Mouse (Mus musculus) neural tube, embryonic 13.5 days (tissue): ENCODE data around the gene L3mbtl1. TPM values are rescaled to one million over a fixed set of nuclear protein-coding genes. Genes with fewer than 3 reads are reported as not detected.
A peak's percentile ranks its signal among the peaks of the same experiment; 100 is the strongest.

Source experiments
- ATAC-seq: fragments of 200-750 bp; cut with Nextera tagmentation; 2 replicates; pipeline ENCODE4 v1.8.0; 2017; ENCODE audit warnings: low read depth, mild to moderate bottlenecking, moderate TSS enrichment, moderate library complexity
- H3K27ac ChIP-seq: fragments of 300-500 bp; sonication (generic); replicated peaks from 2 replicates; pipeline ENCODE4 v1.5.1; 2015; ENCODE audit warnings: moderate library complexity, mild to moderate bottlenecking, inconsistent platforms
- H3K27me3 ChIP-seq: fragments of 300-500 bp; sonication (generic); 2 replicates; pipeline ENCODE4 v1.6.1; 2015; ENCODE audit warnings: mild to moderate bottlenecking, inconsistent platforms
- H3K36me3 ChIP-seq: fragments of 300-500 bp; sonication (generic); 2 replicates; pipeline ENCODE4 v1.6.1; 2015; ENCODE audit warnings: mild to moderate bottlenecking, inconsistent platforms
- H3K4me1 ChIP-seq: fragments of 300-500 bp; sonication (generic); replicated peaks from 2 replicates; pipeline ENCODE4 v1.6.1; 2015; ENCODE audit warnings: inconsistent platforms
- H3K4me2 ChIP-seq: fragments of 300-500 bp; sonication (generic); 2 replicates; pipeline ENCODE4 v1.6.1; 2015; ENCODE audit warnings: inconsistent platforms, mild to moderate bottlenecking, moderate library complexity
- H3K4me3 ChIP-seq: fragments of 300-500 bp; sonication (generic); 2 replicates; pipeline ENCODE4 v1.5.1; 2015; ENCODE audit warnings: mild to moderate bottlenecking, inconsistent platforms
- H3K9ac ChIP-seq: fragments of 300-500 bp; sonication (generic); 2 replicates; pipeline ENCODE4 v1.6.1; 2015; ENCODE audit warnings: moderate library complexity, mild to moderate bottlenecking, inconsistent platforms
- H3K9me3 ChIP-seq: fragments of 300-500 bp; sonication (generic); 2 replicates; pipeline ENCODE4 v1.6.1; 2016; ENCODE audit warnings: inconsistent platforms
- WGBS: fragments of 180-500 bp; shearing (Covaris S2); methylation state at CpG from one replicate; pipeline ENCODE4 v1.1.7; 2015; 5-methylcytosine and 5-hydroxymethylcytosine counted together
- polyA plus RNA-seq: library from polyadenylated mRNA; unstranded; fragments of >200 nt; fragmentation: Nextera tagmentation; extraction: Ambion mirVana; gene quantifications from 2 replicates; pipeline ENCODE4 v1.2.1, GENCODE M21; 2015

L3mbtl1 gene
- polyA plus RNA-seq, 1 experiment from 2014 or later: 1.1 TPM

DNA sequence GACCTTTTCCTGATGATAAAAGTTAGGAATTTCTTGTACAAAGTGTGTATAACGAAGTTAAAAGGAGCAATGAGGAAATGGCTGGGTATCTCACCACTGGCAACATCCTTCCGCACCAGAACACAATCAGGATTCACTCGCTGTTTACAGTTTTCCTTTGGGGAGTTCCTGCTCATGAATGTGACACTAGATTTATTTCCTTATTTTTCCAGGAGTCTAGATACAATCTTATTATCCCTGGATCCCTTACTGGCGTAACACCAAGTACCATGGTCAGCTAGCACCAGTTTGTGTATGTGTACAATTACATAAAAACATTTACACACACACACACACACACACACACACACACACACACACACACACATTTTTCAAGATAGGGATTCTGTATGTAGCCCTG, 64.0 kb downstream of the L3mbtl1 start:
- H3K27ac ChIP-seq: no peak overlapping the region
- H3K9me3 ChIP-seq: no peaks in the 10 kb centered on the region
- no peaks in the 10 kb centered on the region for H3K36me3 ChIP-seq
- no peak overlapping the region for H3K4me2 ChIP-seq
- H3K27me3 ChIP-seq: peaks cover 11% of the 10 kb centered on the region; the same call in 1 of the 2 replicates
- H3K4me3 ChIP-seq: no peak overlapping the region
- H3K4me1 ChIP-seq: no peaks in the 10 kb centered on the region
- WGBS: 70% methylated on average over 4 of the region's 4 CpGs
- no peak overlapping the region for H3K9ac ChIP-seq
- no peak for ATAC-seq

DNA sequence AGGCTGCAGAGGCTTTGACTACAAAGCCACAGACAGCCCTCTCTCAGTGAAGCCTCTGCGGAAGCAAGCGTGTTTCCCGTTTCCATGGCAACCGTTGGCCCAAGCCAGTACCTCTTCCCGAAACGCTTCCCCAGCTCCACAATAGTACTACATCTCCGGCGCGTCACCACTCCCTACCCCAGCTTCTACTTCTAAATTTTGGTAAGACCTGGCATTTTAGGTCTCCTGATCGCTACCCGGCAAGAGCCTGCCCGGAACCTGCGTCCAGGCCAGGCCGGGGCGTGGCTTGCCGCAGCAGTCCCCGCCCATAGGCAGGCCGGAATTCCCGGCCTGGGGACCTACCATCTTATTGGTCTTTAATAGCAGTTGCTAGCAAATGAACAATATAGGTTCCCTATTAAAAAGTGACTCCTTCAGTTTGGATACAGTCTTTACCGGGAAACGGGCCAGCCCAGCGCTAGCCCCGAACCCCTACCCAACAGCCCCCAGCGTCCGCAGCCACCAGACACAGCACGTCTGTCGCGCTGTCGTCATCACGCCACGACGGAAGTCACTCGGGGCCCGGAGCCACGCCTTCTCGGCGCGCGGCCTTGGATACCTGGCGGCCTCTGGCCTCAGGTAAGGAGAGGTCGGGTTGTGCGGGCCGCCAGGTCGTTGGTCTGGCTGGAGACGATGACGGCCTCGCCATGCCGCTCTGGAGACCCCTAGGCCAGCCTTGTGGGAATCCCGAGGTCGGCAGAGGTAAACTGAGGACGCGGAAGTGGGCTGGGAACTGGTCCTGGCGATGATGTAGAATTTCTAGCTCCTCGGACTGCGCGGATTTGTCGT, 73.9 kb downstream of the L3mbtl1 start, which contains the start of gene Ift52:
Ift52 (plus strand) TSS at position 439 of the 828 bp plus-strand sequence.
- under 1% methylated on average over 57 of the region's 57 CpGs for WGBS

More for the DNA sequence above, 73.9 kb downstream of the L3mbtl1 start, which contains the start of gene Ift52:
- H3K27me3 ChIP-seq: peaks cover 6% of the 10 kb centered on the region; the same call in 1 of the 2 replicates
- H3K4me2 ChIP-seq: peak within 1 kb of the TSS; percentile 58
- peaks cover 13% of the 10 kb centered on the region for H3K4me1 ChIP-seq
- peak; percentile 94 for ATAC-seq
- peak within 1 kb of the TSS; percentile 75 for H3K4me3 ChIP-seq
- no peaks in the 10 kb centered on the region for H3K9me3 ChIP-seq
- no peaks in the 10 kb centered on the region for H3K36me3 ChIP-seq
- peak within 1 kb of the TSS; percentile 59 for H3K27ac ChIP-seq
- peak within 1 kb of the TSS; percentile 86 for H3K9ac ChIP-seq

Other genes starting within 250 kb of the L3mbtl1 start
- gene Srsf6, start 11.9 kb upstream of the L3mbtl1 start, polyA plus RNA-seq: 167 and 187 TPM in 2 replicates
- gene Sgk2, start 43.9 kb downstream of the L3mbtl1 start, polyA plus RNA-seq: not detected in 2 replicates
- gene Ift52, start 73.9 kb downstream of the L3mbtl1 start, polyA plus RNA-seq: 41.3 and 43.2 TPM in 2 replicates
- 4.2 and 4.9 TPM in 2 replicates for gene Mybl2, start 111.2 kb downstream of the L3mbtl1 start, polyA plus RNA-seq
- not detected in 2 replicates for gene Gtsf1l, start 144.4 kb downstream of the L3mbtl1 start, polyA plus RNA-seq